Mouse (Mus musculus) forebrain, embryonic 10.5 days (tissue): Measurements from ENCODE around the gene Rnase4. TPM values are rescaled to one million over a fixed set of nuclear protein-coding genes. Genes with fewer than 3 reads are reported as not detected.
"Not testable (repeated sequence)": the region's sequence is repeated elsewhere in the genome, so short reads cannot be mapped to it uniquely, and the experiment has no call there.

Source experiments
- DNase-seq: peaks from one replicate; pipeline ENCODE4 v3.0.0-alpha.2; 2017; ENCODE audit warnings: low spot score; ENCODE audit errors: extremely low spot score
- H3K27ac ChIP-seq: fragments of 300-500 bp; sonication (generic); 2 replicates; pipeline ENCODE4 v1.5.1; 2016; ENCODE audit warnings: mild to moderate bottlenecking
- H3K27me3 ChIP-seq: fragments of 300-500 bp; sonication (generic); 2 replicates; pipeline ENCODE4 v1.6.1; 2016; ENCODE audit warnings: mild to moderate bottlenecking; ENCODE audit not compliant: poor library complexity, severe bottlenecking
- H3K36me3 ChIP-seq: fragments of 300-500 bp; sonication (generic); replicated peaks from 2 replicates; pipeline ENCODE4 v1.6.1; 2016; ENCODE audit warnings: mild to moderate bottlenecking, moderate library complexity
- H3K4me1 ChIP-seq: fragments of 300-500 bp; sonication (generic); 2 replicates; pipeline ENCODE4 v1.6.1; 2016
- H3K4me3 ChIP-seq: fragments of 300-500 bp; sonication (generic); 2 replicates; pipeline ENCODE4 v1.5.1; 2016; ENCODE audit warnings: mild to moderate bottlenecking, moderate library complexity
- H3K9me3 ChIP-seq: fragments of 300-500 bp; sonication (generic); 2 replicates; pipeline ENCODE4 v1.6.1; 2016; ENCODE audit warnings: mild to moderate bottlenecking, moderate library complexity
- WGBS: fragments of 180-500 bp; shearing (Covaris S2); methylation state at CpG from one replicate; pipeline ENCODE4 v1.1.7; 2016; 5-methylcytosine and 5-hydroxymethylcytosine counted together
- polyA plus RNA-seq: library from polyadenylated mRNA; unstranded; fragments of >200 nt; fragmentation: Nextera tagmentation; extraction: Ambion mirVana; gene quantifications from 2 replicates; pipeline ENCODE4 v1.2.1, GENCODE M21; 2016

The Rnase4 gene
- polyA plus RNA-seq, 1 experiment from 2014 or later, result 6.8 TPM

- no peak overlapping the region for H3K4me3 ChIP-seq
- WGBS, result 49% methylated on average over 8 of the region's 8 CpGs
These were observed 1.3 kb downstream of the Rnase4 start for GRCm38 (mm10) chr14:51092073-51092620.

GRCm38 (mm10) chr14:51093496-51093895 is 2.6 kb downstream of the Rnase4 start:
- Histone ChIP-seq H3K27ac (no peak overlapping the region), H3K4me3 (no peak overlapping the region), H3K9me3 (no peaks in the 10 kb centered on the region), H3K4me1 (no peaks in the 10 kb centered on the region), H3K36me3 (no peaks in the 10 kb centered on the region), H3K27me3 (peaks cover 10% of the 10 kb centered on the region; the same call in 1 of the 2 replicates)
- 32% methylated on average over 3 of the region's 3 CpGs for WGBS
- no peak for DNase-seq

More at GRCm38 (mm10) chr14:51092073-51092620, 1.3 kb downstream of the Rnase4 start:
- Histone ChIP-seq H3K27ac (no peak overlapping the region), H3K36me3 (no peaks in the 10 kb centered on the region), H3K4me1 (peaks cover 4% of the 10 kb centered on the region; the same call in 1 of the 2 replicates), H3K9me3 (no peaks in the 10 kb centered on the region), H3K27me3 (peaks cover 10% of the 10 kb centered on the region; the same call in 1 of the 2 replicates)
- no peak for DNase-seq

GRCm38 (mm10) chr14:51094096-51094875 is 3.4 kb downstream of the Rnase4 start:
- 79% methylated on average over 5 of the region's 5 CpGs for WGBS
- H3K27ac ChIP-seq, result no peak overlapping the region
- DNase-seq, result no peak
- no peaks in the 10 kb centered on the region for H3K4me1 ChIP-seq
- peaks cover 10% of the 10 kb centered on the region; the same call in 1 of the 2 replicates for H3K27me3 ChIP-seq
- no peaks in the 10 kb centered on the region for H3K9me3 ChIP-seq
- H3K36me3 ChIP-seq, result no peaks in the 10 kb centered on the region
- no peak overlapping the region for H3K4me3 ChIP-seq

GRCm38 (mm10) chr14:51094921-51095320 is 4.0 kb downstream of the Rnase4 start:
- Histone ChIP-seq H3K4me1 (no peaks in the 10 kb centered on the region), H3K27ac (no peak overlapping the region), H3K27me3 (peaks cover 10% of the 10 kb centered on the region; the same call in 1 of the 2 replicates), H3K36me3 (no peaks in the 10 kb centered on the region), H3K9me3 (no peaks in the 10 kb centered on the region), H3K4me3 (no peak overlapping the region)
- 74% methylated on average over 9 of the region's 9 CpGs for WGBS
- DNase-seq, result no peak

- no peaks in the 10 kb centered on the region for H3K9me3 ChIP-seq
- no peaks in the 10 kb centered on the region for H3K4me1 ChIP-seq
- H3K4me3 ChIP-seq, result no peak overlapping the region
- no peaks in the 10 kb centered on the region for H3K36me3 ChIP-seq
- 80% methylated on average over 9 of the region's 9 CpGs for WGBS
- peaks cover 10% of the 10 kb centered on the region; the same call in 1 of the 2 replicates for H3K27me3 ChIP-seq
- no peak overlapping the region for H3K27ac ChIP-seq
- DNase-seq, result no peak
These were observed 5.1 kb downstream of the Rnase4 start for GRCm38 (mm10) chr14:51095736-51096524.

- not testable (repeated sequence) for H3K9me3 ChIP-seq, H3K27me3 ChIP-seq, DNase-seq, H3K4me3 ChIP-seq, H3K4me1 ChIP-seq, H3K36me3 ChIP-seq, H3K27ac ChIP-seq
- 38% methylated on average over 1 of the region's 1 CpGs for WGBS
These were observed 7.4 kb downstream of the Rnase4 start for GRCm38 (mm10) chr14:51098300-51098699.

GRCm38 (mm10) chr14:51098921-51099320 is 8.0 kb downstream of the Rnase4 start:
- no peak for DNase-seq

GRCm38 (mm10) chr14:51101284-51101683 is 10.4 kb downstream of the Rnase4 start:
- DNase-seq, result no peak
- no peaks in the 10 kb centered on the region for H3K4me1 ChIP-seq
- no peaks in the 10 kb centered on the region for H3K36me3 ChIP-seq
- no peaks in the 10 kb centered on the region for H3K9me3 ChIP-seq
- no peak overlapping the region for H3K27ac ChIP-seq
- WGBS, result 82% methylated on average over 9 of the region's 9 CpGs
- no peak overlapping the region for H3K4me3 ChIP-seq
- no peaks in the 10 kb centered on the region for H3K27me3 ChIP-seq

More at GRCm38 (mm10) chr14:51098921-51099320, 8.0 kb downstream of the Rnase4 start:
- no peak overlapping the region for H3K4me3 ChIP-seq
- no peaks in the 10 kb centered on the region for H3K4me1 ChIP-seq
- H3K9me3 ChIP-seq, result no peaks in the 10 kb centered on the region
- H3K27me3 ChIP-seq, result no peaks in the 10 kb centered on the region
- H3K27ac ChIP-seq, result no peak overlapping the region
- WGBS, result 95% methylated on average over 11 of the region's 11 CpGs
- no peaks in the 10 kb centered on the region for H3K36me3 ChIP-seq

GRCm38 (mm10) chr14:51103217-51103616 is 12.3 kb downstream of the Rnase4 start:
- Histone ChIP-seq H3K9me3 (no peaks in the 10 kb centered on the region), H3K4me1 (no peaks in the 10 kb centered on the region), H3K27me3 (no peaks in the 10 kb centered on the region), H3K36me3 (no peaks in the 10 kb centered on the region), H3K4me3 (no peak overlapping the region), H3K27ac (no peak overlapping the region)
- peak; percentile 61 for DNase-seq
- WGBS, result 56% methylated on average over 3 of the region's 3 CpGs

GRCm38 (mm10) chr14:51104366-51104765 is 13.5 kb downstream of the Rnase4 start:
- no peaks in the 10 kb centered on the region for H3K27me3 ChIP-seq
- H3K4me3 ChIP-seq, result no peak overlapping the region
- H3K27ac ChIP-seq, result no peak overlapping the region
- H3K9me3 ChIP-seq, result no peaks in the 10 kb centered on the region
- no peaks in the 10 kb centered on the region for H3K4me1 ChIP-seq
- no peaks in the 10 kb centered on the region for H3K36me3 ChIP-seq
- DNase-seq, result no peak
- 86% methylated on average over 2 of the region's 2 CpGs for WGBS

- Histone ChIP-seq H3K4me1 (no peaks in the 10 kb centered on the region), H3K27me3 (no peaks in the 10 kb centered on the region), H3K4me3 (no peak overlapping the region), H3K27ac (no peak overlapping the region), H3K9me3 (no peaks in the 10 kb centered on the region), H3K36me3 (no peaks in the 10 kb centered on the region)
- DNase-seq, result no peak
These were observed 15.6 kb downstream of the Rnase4 start for GRCm38 (mm10) chr14:51106449-51106967.

- Histone ChIP-seq H3K4me1 (peaks cover 11% of the 10 kb centered on the region; the same call in 1 of the 2 replicates), H3K27ac (no peak overlapping the region), H3K9me3 (no peaks in the 10 kb centered on the region), H3K36me3 (no peaks in the 10 kb centered on the region), H3K27me3 (no peaks in the 10 kb centered on the region), H3K4me3 (no peak overlapping the region)
- whole genome bisulfite sequencing, result 83% methylated on average over 3 of the region's 3 CpGs
- DNase-seq, result no peak
These were observed 21.1 kb downstream of the Rnase4 start for GRCm38 (mm10) chr14:51111966-51112365.
